Comparison of ENCODE assay signal across 8 mouse cellular contexts in the genomic region with DNA sequence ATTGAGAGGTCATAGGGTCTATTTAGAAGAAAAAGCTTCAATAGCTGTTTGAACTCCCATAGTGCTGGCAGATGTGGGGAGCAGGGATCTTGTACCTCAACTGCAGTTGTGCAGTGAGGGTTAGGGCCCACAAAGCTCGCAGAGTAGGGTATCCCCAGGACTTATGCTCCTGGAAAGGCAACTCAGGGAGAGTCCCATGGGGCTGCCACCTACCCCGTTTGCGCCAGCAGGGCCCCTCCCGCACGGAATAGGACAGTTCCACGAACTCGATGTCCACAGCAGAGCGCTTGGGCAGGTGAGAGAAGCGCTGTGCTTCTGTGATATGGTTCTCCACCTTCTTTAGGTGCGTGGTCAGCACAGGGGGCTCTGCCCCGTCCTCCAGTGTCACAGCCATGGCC. TPM values are rescaled to one million over a fixed set of nuclear protein-coding genes. Genes with fewer than 3 reads are reported as not detected.
DNase-seq lines count a peak whose midpoint lies in the region; ATAC-seq and TF ChIP-seq lines count a peak whose summit lies in the region.

No protein-coding gene starts in this region.

- TF ChIP-seq RAD21 in MEL (IDR thresholded peaks at IDR 0.05; ENCODE audit: low read depth, low read length) = no peak

- TF ChIP-seq EP300 in heart, adult 2 months (IDR thresholded peaks at IDR 0.05; ENCODE audit: insufficient read depth, low read depth, low read length) = no peak
- no peak for TF ChIP-seq EP300 in MEL (IDR thresholded peaks at IDR 0.05; ENCODE audit: low read depth in 1 of 2, low read length in 2 of 2)

- H3K27me3 ChIP-seq in heart, adult 2 months (ENCODE audit: control insufficient read depth, insufficient read depth, low read length) = peaks cover 11% of the 10 kb centered on the region; the same call in 1 of the 2 replicates
- H3K27me3 ChIP-seq in MEL (ENCODE audit: control insufficient read depth in 1 of 2, insufficient read depth in 2 of 2, low read length in 2 of 2) = no peaks in the 10 kb centered on the region
- H3K27me3 ChIP-seq in megakaryocyte, embryonic 14.5 days (replicated peaks) = peaks cover 60% of the 10 kb centered on the region

- ATAC-seq in granulocyte monocyte progenitor cell, adult 5-6 weeks (replicated peaks; ENCODE audit: poor library complexity, severe bottlenecking) = 0 out of 2 replicates have a peak, but pooled peaks have one; percentile 5

- H3K36me3 ChIP-seq in heart, adult 2 months (ENCODE audit: control insufficient read depth, insufficient read depth, low read length) = no peaks in the 10 kb centered on the region
- peaks cover under 1 to 11% of the 10 kb centered on the region in 2 experiments for H3K36me3 ChIP-seq in MEL (ENCODE audit: control insufficient read depth in 1 of 2, insufficient read depth in 2 of 2, low read length in 2 of 2)
- H3K36me3 ChIP-seq in megakaryocyte, embryonic 14.5 days (replicated peaks; ENCODE audit: low read length) = peaks cover 30% of the 10 kb centered on the region

- intact Hi-C loops in heart, adult 2 months (cut with DNase I) = no loop called here
- intact Hi-C loops in heart, postnatal 36 days (cut with DNase I) = no loop called here
- intact Hi-C loops in left cerebral cortex, postnatal 4 days (cut with DNase I) = no loop called here

- no peak for TF ChIP-seq POLR2A in heart, adult 2 months (IDR thresholded peaks at IDR 0.05; ENCODE audit: insufficient read depth, low read depth, low read length)
- TF ChIP-seq POLR2A in MEL (IDR thresholded peaks at IDR 0.05; ENCODE audit: control insufficient read depth in 1 of 2, insufficient read depth in 1 of 2, low read depth in 1 of 2, low read length in 2 of 2, poor library complexity in 1 of 2) = 0 out of 4 replicates have a peak, but pooled peaks of 1 of the 2 experiments have one; percentile 23

- no peaks in the 10 kb centered on the region for H3K79me2 ChIP-seq in heart, adult 2 months (replicated peaks; ENCODE audit: control insufficient read depth, insufficient read depth, low read length)
- H3K79me2 ChIP-seq in MEL (ENCODE audit: control insufficient read depth, insufficient read depth, low read length, poor library complexity) = peaks cover 8% of the 10 kb centered on the region; the same call in 1 of the 2 replicates

- no peaks in the 10 kb centered on the region for H3K9me3 ChIP-seq in MEL (replicated peaks; ENCODE audit: insufficient read depth, low read length)
- H3K9me3 ChIP-seq in megakaryocyte, embryonic 14.5 days = peaks cover 16% of the 10 kb centered on the region

- H3K9ac ChIP-seq in heart, adult 2 months (ENCODE audit: low read depth, low read length) = peak overlapping the region; percentile 40
- peak overlapping the region; percentile 64 for H3K9ac ChIP-seq in MEL (ENCODE audit: control insufficient read depth, low read depth, low read length, poor library complexity, severe bottlenecking)

- DNase-seq in heart, adult 2 months = no peak
- no peak for DNase-seq in heart, postnatal 36 days
- DNase-seq in MEL (ENCODE audit: low read depth, low spot score) = peak; percentile 45
- no peak for DNase-seq in thymus, postnatal 4 days
- no peak for DNase-seq in left cerebral cortex, postnatal 4 days
- DNase-seq in right cerebral cortex, postnatal 4 days = no peak

- H3K4me3 ChIP-seq in heart, adult 2 months = no peak overlapping the region
- H3K4me3 ChIP-seq in MEL (ENCODE audit: control insufficient read depth in 1 of 2, insufficient read depth in 1 of 2, low read depth in 2 of 2, low read length in 2 of 2) = peak overlapping the region; percentile 70
- peak overlapping the region; percentile 89 for H3K4me3 ChIP-seq in megakaryocyte, embryonic 14.5 days (replicated peaks)

- no peak for TF ChIP-seq CTCF in heart, adult 2 months (IDR thresholded peaks at IDR 0.05)
- no peak for TF ChIP-seq CTCF in MEL (IDR thresholded peaks at IDR 0.05 in 2 of 3, conservative IDR thresholded peaks at IDR 0.05 in 1 of 3; ENCODE audit: control insufficient read depth in 1 of 3, insufficient read depth in 1 of 3, low read depth in 2 of 3, low read length in 3 of 3, poor library complexity in 1 of 3, severe bottlenecking in 1 of 3)

- peaks cover 3% of the 10 kb centered on the region; the same call in 1 of the 2 replicates for H3K4me1 ChIP-seq in heart, adult 2 months (ENCODE audit: control insufficient read depth, insufficient read depth, low read length)
- peaks cover 8 to 22% of the 10 kb centered on the region in 2 experiments for H3K4me1 ChIP-seq in MEL (ENCODE audit: control insufficient read depth in 1 of 2, insufficient read depth in 2 of 2, low read length in 2 of 2)
- H3K4me1 ChIP-seq in megakaryocyte, embryonic 14.5 days = peaks cover 46% of the 10 kb centered on the region

- no peak overlapping the region for H3K27ac ChIP-seq in heart, adult 2 months
- H3K27ac ChIP-seq in MEL (ENCODE audit: control insufficient read depth, low read depth, low read length) = peak overlapping the region; percentile 17

- 43% methylated on average over 11 of the region's 11 CpGs for WGBS in heart, adult 2 months

TF ChIP-seq in MEL, 35 proteins besides CTCF, POLR2A, EP300 and RAD21:
- TF ChIP-seq RCOR1 (IDR thresholded peaks at IDR 0.05; ENCODE audit: low read depth, low read length) = no peak
- 0 out of 2 replicates have a peak, but pooled peaks have one; percentile 14 for TF ChIP-seq SIN3A (IDR thresholded peaks at IDR 0.05; ENCODE audit: low read length)

RNA-seq across cellular contexts. Expression of a gene that starts 1.4 kb away (rescaled TPM):
- total RNA-seq in heart, adult 2 months (2021) = under 1 TPM; 0.42 to 0.75 TPM
- 1.9 and 2.1 TPM in 2 replicates for polyA plus RNA-seq in heart, adult 2 months (2012; rRNA removed)
- total RNA-seq in heart, postnatal 36 days (2021) = under 1 TPM; 0.69 to 0.79 TPM
- total RNA-seq in MEL (2012; rRNA removed) = 2.5 and 4.1 TPM in 2 replicates
- polyA plus RNA-seq in MEL (2012; ENCODE audit: insufficient read depth in 1 of 2, insufficient read length in 2 of 2, low read depth in 1 of 2, low replicate concordance in 2 of 2, missing spikeins in 1 of 2) = 10 to 100 TPM in 1 of 2 experiments, not detected in 1; 17.1 TPM
- 0.21 TPM in 1 of 2 replicates, not detected in the other for total RNA-seq in granulocyte monocyte progenitor cell, adult 5-6 weeks (2014; fragmentation: Nextera tagmentation)
- not detected in 2 replicates for total RNA-seq in granulocyte monocyte progenitor cell, adult 5-6 weeks (2017)
- 0.19 TPM in 1 of 2 replicates, not detected in the other for polyA plus RNA-seq in megakaryocyte, embryonic 14.5 days (2012; ENCODE audit: insufficient read depth, low replicate concordance)
- 10 to 100 TPM; 64.0 to 71.1 TPM for total RNA-seq in left cerebral cortex, postnatal 4 days (2021)

RNA-seq across cellular contexts. Expression of a gene that starts 18.5 kb away (rescaled TPM):
- total RNA-seq in heart, adult 2 months (2021) = 10 to 100 TPM in 1 of 2 experiments, 1 to 10 TPM in 1; 6.9 to 10.2 TPM
- polyA plus RNA-seq in heart, adult 2 months (2012; rRNA removed) = 12.6 and 16.0 TPM in 2 replicates
- 1 to 10 TPM; 7.8 to 8.7 TPM for total RNA-seq in heart, postnatal 36 days (2021)
- 14.3 and 16.4 TPM in 2 replicates for total RNA-seq in MEL (2012; rRNA removed)
- polyA plus RNA-seq in MEL (2012; ENCODE audit: insufficient read depth in 1 of 2, insufficient read length in 2 of 2, low read depth in 1 of 2, low replicate concordance in 2 of 2, missing spikeins in 1 of 2) = 10 to 100 TPM in 1 of 2 experiments, not detected in 1; 31.3 TPM
- total RNA-seq in granulocyte monocyte progenitor cell, adult 5-6 weeks (2014; fragmentation: Nextera tagmentation) = 12.7 TPM in 2 replicates
- 11.6 and 12.2 TPM in 2 replicates for total RNA-seq in granulocyte monocyte progenitor cell, adult 5-6 weeks (2017)
- polyA plus RNA-seq in megakaryocyte, embryonic 14.5 days (2012; ENCODE audit: insufficient read depth, low replicate concordance) = 1.3 and 4.9 TPM in 2 replicates
- 10 to 100 TPM; 34.0 to 35.8 TPM for total RNA-seq in left cerebral cortex, postnatal 4 days (2021)

RNA-seq across cellular contexts. Expression of a gene that starts 18.6 kb away (rescaled TPM):
- 10 to 100 TPM; 20.3 to 21.7 TPM for total RNA-seq in heart, adult 2 months (2021)
- polyA plus RNA-seq in heart, adult 2 months (2012; rRNA removed) = 16.1 and 19.0 TPM in 2 replicates
- total RNA-seq in heart, postnatal 36 days (2021) = 10 to 100 TPM; 19.6 to 24.5 TPM
- 1.2 and 1.5 TPM in 2 replicates for total RNA-seq in MEL (2012; rRNA removed)
- 1 to 10 TPM in 1 of 2 experiments, not detected in 1; 7.0 TPM for polyA plus RNA-seq in MEL (2012; ENCODE audit: insufficient read depth in 1 of 2, insufficient read length in 2 of 2, low read depth in 1 of 2, low replicate concordance in 2 of 2, missing spikeins in 1 of 2)
- total RNA-seq in granulocyte monocyte progenitor cell, adult 5-6 weeks (2014; fragmentation: Nextera tagmentation) = 4.9 and 11.1 TPM in 2 replicates
- total RNA-seq in granulocyte monocyte progenitor cell, adult 5-6 weeks (2017) = 7.3 and 8.4 TPM in 2 replicates
- polyA plus RNA-seq in megakaryocyte, embryonic 14.5 days (2012; ENCODE audit: insufficient read depth, low replicate concordance) = 5.5 and 12.5 TPM in 2 replicates
- 1 to 10 TPM; 8.3 to 8.8 TPM for total RNA-seq in left cerebral cortex, postnatal 4 days (2021)

RNA-seq across cellular contexts. Expression of a gene that starts 33.1 kb away (rescaled TPM):
- 10 to 100 TPM; 14.4 to 15.7 TPM for total RNA-seq in heart, adult 2 months (2021)
- polyA plus RNA-seq in heart, adult 2 months (2012; rRNA removed) = 20.4 and 29.9 TPM in 2 replicates
- 10 to 100 TPM; 14.0 to 14.2 TPM for total RNA-seq in heart, postnatal 36 days (2021)
- 4.3 and 4.7 TPM in 2 replicates for total RNA-seq in MEL (2012; rRNA removed)
- 10 to 100 TPM in 1 of 2 experiments, not detected in 1; 10.9 TPM for polyA plus RNA-seq in MEL (2012; ENCODE audit: insufficient read depth in 1 of 2, insufficient read length in 2 of 2, low read depth in 1 of 2, low replicate concordance in 2 of 2, missing spikeins in 1 of 2)
- 8.3 and 17.5 TPM in 2 replicates for total RNA-seq in granulocyte monocyte progenitor cell, adult 5-6 weeks (2014; fragmentation: Nextera tagmentation)
- 4.2 and 5.9 TPM in 2 replicates for total RNA-seq in granulocyte monocyte progenitor cell, adult 5-6 weeks (2017)
- polyA plus RNA-seq in megakaryocyte, embryonic 14.5 days (2012; ENCODE audit: insufficient read depth, low replicate concordance) = 44.6 and 94.5 TPM in 2 replicates
- total RNA-seq in left cerebral cortex, postnatal 4 days (2021) = 10 to 100 TPM; 69.5 to 74.9 TPM

RNA-seq across cellular contexts. Expression of a gene that starts 35.7 kb away (rescaled TPM):
- total RNA-seq in heart, adult 2 months (2021) = 1 to 10 TPM; 3.4 to 4.2 TPM
- polyA plus RNA-seq in heart, adult 2 months (2012; rRNA removed) = 1.7 and 3.3 TPM in 2 replicates
- 1 to 10 TPM; 3.5 to 4.3 TPM for total RNA-seq in heart, postnatal 36 days (2021)
- total RNA-seq in MEL (2012; rRNA removed) = not detected in 2 replicates
- polyA plus RNA-seq in MEL (2012; ENCODE audit: insufficient read depth in 1 of 2, insufficient read length in 2 of 2, low read depth in 1 of 2, low replicate concordance in 2 of 2, missing spikeins in 1 of 2) = under 1 TPM in 1 of 2 experiments, not detected in 1; 0.06 TPM
- not detected in 2 replicates for total RNA-seq in granulocyte monocyte progenitor cell, adult 5-6 weeks (2014; fragmentation: Nextera tagmentation)
- total RNA-seq in granulocyte monocyte progenitor cell, adult 5-6 weeks (2017) = 0.22 TPM in 1 of 2 replicates, not detected in the other
- polyA plus RNA-seq in megakaryocyte, embryonic 14.5 days (2012; ENCODE audit: insufficient read depth, low replicate concordance) = 0.35 TPM in 1 of 2 replicates, not detected in the other
- total RNA-seq in left cerebral cortex, postnatal 4 days (2021) = under 1 TPM; 0.40 to 0.72 TPM

Comparison
In these comparisons a context has a peak if more than half of its experiments do, and no peak if none do; other contexts are left out.
1. RNA of a gene that starts 1.4 kb away (total RNA-seq): 64.0 to 71.1 TPM in left cerebral cortex, postnatal 4 days; 2.5 to 4.1 TPM in MEL, 0.69 to 0.79 TPM in heart, postnatal 36 days, 0.42 to 0.75 TPM in heart, adult 2 months and 0.21 TPM in granulocyte monocyte progenitor cell, adult 5-6 weeks; every median in the first group is over 10 times any median in the second.